8 mouse cellular contexts compared by ENCODE assay signal in the genomic region with DNA sequence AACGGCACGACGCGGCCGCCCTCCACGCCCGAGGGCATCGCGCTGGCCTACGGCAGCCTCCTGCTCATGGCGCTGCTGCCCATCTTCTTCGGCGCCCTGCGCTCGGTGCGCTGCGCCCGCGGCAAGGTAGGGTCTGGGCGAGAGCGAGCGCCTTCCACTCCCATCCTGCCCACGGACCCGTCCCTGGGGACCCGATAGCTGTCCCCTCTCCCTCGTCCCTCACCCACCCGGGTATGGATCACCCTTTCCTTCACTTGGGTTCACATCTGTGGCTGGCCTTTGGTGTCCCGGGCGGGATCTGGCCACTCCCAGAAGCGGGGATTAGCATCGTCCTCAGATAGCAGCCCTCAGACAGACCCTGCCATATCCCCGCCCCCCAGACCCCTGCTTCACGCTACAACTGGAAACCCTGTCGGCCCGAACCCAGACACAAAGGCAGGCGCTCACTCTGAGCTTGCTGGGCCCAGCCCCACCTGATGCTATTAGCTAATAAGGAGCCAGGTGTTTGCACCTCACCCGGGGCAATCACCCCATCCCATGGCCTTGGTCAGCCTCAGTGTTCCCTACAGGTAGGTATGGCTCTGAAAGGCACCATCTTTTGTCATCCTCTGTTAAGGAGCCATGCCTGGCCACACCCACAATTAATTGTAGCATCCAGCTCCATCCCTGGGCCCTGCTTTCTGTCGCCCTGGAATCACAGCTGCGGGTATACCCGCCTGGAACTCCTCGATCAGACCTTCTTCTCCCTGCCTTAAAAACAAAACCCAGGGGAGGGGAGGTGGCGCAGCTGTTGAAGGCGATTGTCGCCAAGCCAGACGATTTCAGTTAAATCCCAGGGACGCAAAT. TPM values are rescaled to one million over a fixed set of nuclear protein-coding genes. Genes with fewer than 3 reads are reported as not detected.
A peak's percentile ranks its signal among the peaks of the same experiment; 100 is the strongest.
DNase-seq lines count a peak whose midpoint lies in the region; ATAC-seq and TF ChIP-seq lines count a peak whose summit lies in the region.

No protein-coding gene starts in this region.

- peak overlapping the region; percentile 88 for H3K27ac ChIP-seq in brown adipose tissue, adult 24 weeks (replicated peaks; ENCODE audit: low read depth, low read length)
- H3K27ac ChIP-seq in olfactory bulb, adult 2 months (ENCODE audit: insufficient read depth, low read depth, low read length) = peak overlapping the region; percentile 68

- peak; percentile 33 for DNase-seq in gastrocnemius, postnatal 10 days
- no peak for DNase-seq in gastrocnemius, postnatal 25 days
- peak; percentile 40 for DNase-seq in liver
- DNase-seq in urinary bladder, postnatal 4 days (ENCODE audit: low spot score in 2 of 2) = no peak

- TF ChIP-seq POLR2A in olfactory bulb, adult 2 months (IDR thresholded peaks at IDR 0.05; ENCODE audit: insufficient read depth, low read depth, low read length) = no peak; the same call in none of the 2 replicates

- peak overlapping the region; percentile 79 for H3ac ChIP-seq in C2C12 (ENCODE audit: control insufficient read depth, insufficient read length, low read depth)

- no peak for TF ChIP-seq CTCF in C2C12 (IDR thresholded peaks at IDR 0.05; ENCODE audit: control insufficient read depth, insufficient read depth, insufficient read length)
- TF ChIP-seq CTCF in olfactory bulb, adult 2 months (IDR thresholded peaks at IDR 0.05; ENCODE audit: insufficient read depth, low read depth, low read length) = no peak

- no peaks in the 10 kb centered on the region for H3K27me3 ChIP-seq in C2C12 (ENCODE audit: control insufficient read depth, insufficient read depth, insufficient read length)

- ATAC-seq in granulocyte monocyte progenitor cell, adult 5-6 weeks (replicated peaks; ENCODE audit: poor library complexity, severe bottlenecking) = peak; percentile 2; the same call in 1 of the 2 replicates

- WGBS in olfactory bulb, adult 2 months = 1% methylated on average over 46 of the region's 46 CpGs

- H3K79me3 ChIP-seq in C2C12 (ENCODE audit: low read depth) = peaks cover 51% of the 10 kb centered on the region

- H3K79me2 ChIP-seq in C2C12 (ENCODE audit: control insufficient read depth, insufficient read depth) = peaks cover 57% of the 10 kb centered on the region

- peaks cover 22% of the 10 kb centered on the region for H3K4me1 ChIP-seq in brown adipose tissue, adult 24 weeks (ENCODE audit: control insufficient read depth, insufficient read depth, insufficient read length, low read length)
- H3K4me1 ChIP-seq in olfactory bulb, adult 2 months (ENCODE audit: control insufficient read depth, insufficient read depth, low read length) = peaks cover 28% of the 10 kb centered on the region

- peaks cover 32% of the 10 kb centered on the region for H3K36me3 ChIP-seq in C2C12 (ENCODE audit: control insufficient read depth, insufficient read depth)

- peak overlapping the region; percentile 97 for H3K4me3 ChIP-seq in C2C12 (ENCODE audit: insufficient read depth, poor library complexity, severe bottlenecking)
- H3K4me3 ChIP-seq in brown adipose tissue, adult 24 weeks (ENCODE audit: insufficient read depth, low read depth, low read length) = peak overlapping the region; percentile 89
- peak overlapping the region; percentile 82 for H3K4me3 ChIP-seq in olfactory bulb, adult 2 months (ENCODE audit: insufficient read depth, low read depth, low read length)

TF ChIP-seq in C2C12, 6 proteins besides CTCF, POLR2A, EP300 and RAD21:
- no peak for TF ChIP-seq USF1 (IDR thresholded peaks at IDR 0.05; ENCODE audit: low read depth)
- no peak for TF ChIP-seq CEBPB (IDR thresholded peaks at IDR 0.05; ENCODE audit: low read depth)
- TF ChIP-seq MAX (IDR thresholded peaks at IDR 0.05) = no peak
- TF ChIP-seq FOSL1 (IDR thresholded peaks at IDR 0.05; ENCODE audit: insufficient read depth, low read length, poor library complexity, severe bottlenecking) = no peak
- no peak for TF ChIP-seq MYOD1 (IDR thresholded peaks at IDR 0.05; ENCODE audit: control insufficient read depth, insufficient read length, low read depth)
- no peak for TF ChIP-seq MYOG (IDR thresholded peaks at IDR 0.05; ENCODE audit: control insufficient read depth, extremely low read depth, insufficient read length)

RNA-seq across cellular contexts. Expression of a gene that starts 0.6 kb away (rescaled TPM):
- total RNA-seq in gastrocnemius, postnatal 10 days (2021) = 10 to 100 TPM; 56.0 to 61.1 TPM
- total RNA-seq in gastrocnemius, postnatal 25 days (2021) = 10 to 100 TPM; 29.5 to 38.6 TPM
- polyA plus RNA-seq in C2C12 (2012; fragmentation: generic; extraction: Trizol) = 136 TPM
- 54.9 and 59.2 TPM in 2 replicates for polyA plus RNA-seq in brown adipose tissue, adult 24 weeks (2012; ENCODE audit: insufficient read depth, insufficient read length, missing spikeins)
- 180 and 213 TPM in 2 replicates for total RNA-seq in granulocyte monocyte progenitor cell, adult 5-6 weeks (2014; fragmentation: Nextera tagmentation)
- total RNA-seq in granulocyte monocyte progenitor cell, adult 5-6 weeks (2017) = 150 and 235 TPM in 2 replicates
- not detected in 2 replicates for polyA plus RNA-seq in olfactory bulb, adult 2 months (2012; ENCODE audit: insufficient read depth, insufficient read length, low replicate concordance, missing spikeins)

RNA-seq across cellular contexts. Expression of a gene that starts 17.0 kb away (rescaled TPM):
- 10 to 100 TPM; 12.5 to 19.3 TPM for total RNA-seq in gastrocnemius, postnatal 10 days (2021)
- 10 to 100 TPM; 11.3 to 11.5 TPM for total RNA-seq in gastrocnemius, postnatal 25 days (2021)
- polyA plus RNA-seq in C2C12 (2012; fragmentation: generic; extraction: Trizol) = 24.7 TPM
- 42.0 and 42.5 TPM in 2 replicates for polyA plus RNA-seq in brown adipose tissue, adult 24 weeks (2012; ENCODE audit: insufficient read depth, insufficient read length, missing spikeins)
- total RNA-seq in granulocyte monocyte progenitor cell, adult 5-6 weeks (2014; fragmentation: Nextera tagmentation) = 11.7 and 14.5 TPM in 2 replicates
- total RNA-seq in granulocyte monocyte progenitor cell, adult 5-6 weeks (2017) = 5.7 and 10.9 TPM in 2 replicates
- polyA plus RNA-seq in olfactory bulb, adult 2 months (2012; ENCODE audit: insufficient read depth, insufficient read length, low replicate concordance, missing spikeins) = not detected in 2 replicates

RNA-seq across cellular contexts. Expression of a gene that starts 43.1 kb away (rescaled TPM):
- 10 to 100 TPM in 1 of 2 experiments, 1 to 10 TPM in 1; 9.1 to 11.5 TPM for total RNA-seq in gastrocnemius, postnatal 10 days (2021)
- total RNA-seq in gastrocnemius, postnatal 25 days (2021) = 1 to 10 TPM; 2.9 to 3.8 TPM
- polyA plus RNA-seq in C2C12 (2012; fragmentation: generic; extraction: Trizol) = 38.7 TPM
- 1.2 and 1.6 TPM in 2 replicates for polyA plus RNA-seq in brown adipose tissue, adult 24 weeks (2012; ENCODE audit: insufficient read depth, insufficient read length, missing spikeins)
- 0.45 TPM in 1 of 2 replicates, not detected in the other for total RNA-seq in granulocyte monocyte progenitor cell, adult 5-6 weeks (2014; fragmentation: Nextera tagmentation)
- not detected in 2 replicates for total RNA-seq in granulocyte monocyte progenitor cell, adult 5-6 weeks (2017)
- not detected in 2 replicates for polyA plus RNA-seq in olfactory bulb, adult 2 months (2012; ENCODE audit: insufficient read depth, insufficient read length, low replicate concordance, missing spikeins)

RNA-seq across cellular contexts. Expression of a gene that starts 47.0 kb away (rescaled TPM):
- total RNA-seq in gastrocnemius, postnatal 10 days (2021) = 1 to 10 TPM; 1.5 to 1.6 TPM
- total RNA-seq in gastrocnemius, postnatal 25 days (2021) = not detected
- polyA plus RNA-seq in C2C12 (2012; fragmentation: generic; extraction: Trizol) = 3.6 TPM
- not detected in 2 replicates for polyA plus RNA-seq in brown adipose tissue, adult 24 weeks (2012; ENCODE audit: insufficient read depth, insufficient read length, missing spikeins)
- not detected in 2 replicates for total RNA-seq in granulocyte monocyte progenitor cell, adult 5-6 weeks (2014; fragmentation: Nextera tagmentation)
- total RNA-seq in granulocyte monocyte progenitor cell, adult 5-6 weeks (2017) = not detected in 2 replicates
- not detected in 2 replicates for polyA plus RNA-seq in olfactory bulb, adult 2 months (2012; ENCODE audit: insufficient read depth, insufficient read length, low replicate concordance, missing spikeins)

Comparison
In these comparisons a context has a peak if more than half of its experiments do, and no peak if none do; other contexts are left out.
1. DNase-seq: peak in gastrocnemius, postnatal 10 days (single experiment) and liver (single experiment); none in gastrocnemius, postnatal 25 days (single experiment) and urinary bladder, postnatal 4 days (0 of 2).
2. Peak in every context shown above with its lines, with median percentiles within 50 percentile points of each other: H3K4me3 ChIP-seq.